Mouse (Mus musculus) ES-E14 (cell line): ENCODE data around the gene Dock6. TPM values are rescaled to one million over a fixed set of nuclear protein-coding genes. Genes with fewer than 3 reads are reported as not detected.
"Not testable (repeated sequence)": the region's sequence is repeated elsewhere in the genome, so short reads cannot be mapped to it uniquely, and the experiment has no call there.

ENCODE experiments used
- DNase-seq: peaks from one replicate; pipeline ENCODE4 v3.0.0-alpha.2; 2013; ENCODE audit warnings: low read depth, low spot score
- H3K27ac ChIP-seq: 2 replicates; pipeline ENCODE4 v1.5.1; 2012; ENCODE audit warnings: low read depth, mild to moderate bottlenecking, low read length, moderate library complexity, mixed read lengths; ENCODE audit not compliant: poor library complexity, insufficient read depth, severe bottlenecking
- H3K36me3 ChIP-seq: 2 replicates; pipeline ENCODE4 v1.6.1; 2012; ENCODE audit warnings: mild to moderate bottlenecking, low read length, moderate library complexity, mixed read lengths; ENCODE audit not compliant: control insufficient read depth, poor library complexity, insufficient read depth, severe bottlenecking
- H3K4me1 ChIP-seq, 2 experiments: fragments of 150-350 bp in 1 of 2; sonication (generic) in 1 of 2; 2 replicates each; pipeline ENCODE4 v1.6.1; 2012; ENCODE audit warnings: low read length in 2 of 2, mild to moderate bottlenecking in 1 of 2, mixed read lengths in 1 of 2; ENCODE audit not compliant: control insufficient read depth in 2 of 2, insufficient read depth in 2 of 2, poor library complexity in 1 of 2
- H3K4me3 ChIP-seq, 2 experiments: fragments of 150-350 bp in 1 of 2; sonication (generic) in 1 of 2; 2 replicates each; pipeline ENCODE4 v1.5.1; 2012; ENCODE audit warnings: low read length in 2 of 2, low read depth in 1 of 2, mild to moderate bottlenecking in 1 of 2, mixed read lengths in 1 of 2; ENCODE audit not compliant: insufficient read depth in 1 of 2, poor library complexity in 1 of 2, severe bottlenecking in 1 of 2
- H3K9ac ChIP-seq: 2 replicates; pipeline ENCODE4 v1.6.1; 2012; ENCODE audit warnings: low read depth, mild to moderate bottlenecking, low read length, mixed read lengths; ENCODE audit not compliant: poor library complexity, insufficient read depth, severe bottlenecking
- H3K9me3 ChIP-seq: fragments of 150-350 bp; sonication (generic); 2 replicates; pipeline ENCODE4 v1.6.1; 2012; ENCODE audit warnings: low read depth, mild to moderate bottlenecking, low read length; ENCODE audit not compliant: control insufficient read depth, insufficient read depth
- CHD2 ChIP-seq: IDR thresholded peaks from 2 replicates; pipeline ENCODE4 v1.6.1; 2014; ENCODE audit warnings: mild to moderate bottlenecking, low read depth, low read length, inconsistent platforms
- HCFC1 ChIP-seq: IDR thresholded peaks from 2 replicates; pipeline ENCODE4 v1.6.1; 2012; ENCODE audit warnings: low read length, inconsistent platforms, borderline replicate concordance; ENCODE audit not compliant: insufficient read depth
- MAFK ChIP-seq: IDR thresholded peaks from 2 replicates; pipeline ENCODE4 v1.6.1; 2014; ENCODE audit warnings: mild to moderate bottlenecking, low read depth, low read length, inconsistent platforms; ENCODE audit not compliant: insufficient read depth
- ZC3H11A ChIP-seq: IDR thresholded peaks from 2 replicates; pipeline ENCODE4 v1.6.1; 2012; ENCODE audit warnings: low read depth, mild to moderate bottlenecking, inconsistent platforms, low read length, borderline replicate concordance
- ZNF384 ChIP-seq: IDR thresholded peaks from 2 replicates; pipeline ENCODE4 v1.6.1; 2012; ENCODE audit warnings: low read depth, low read length, inconsistent platforms
- in situ Hi-C, 2 experiments: fragments of 600-800 bp; cut with MboI; formaldehyde crosslinking; loops; one replicate each; pipeline ENCODE4 v1.15.1; 2025; ENCODE audit warnings: low sequenced_read_pairs in 2 of 2, inconsistent platforms in 1 of 2; ENCODE audit not compliant: unreplicated experiment in 2 of 2
- total RNA-seq: library from RNA; depleted of rRNA; stranded (reverse); fragments of 300-350 nt; gene quantifications from 2 replicates; pipeline ENCODE4 v1.2.3, GENCODE M21; 2012

Gene Dock6
- total RNA-seq, 1 experiment, result 45.4 TPM

DNA sequence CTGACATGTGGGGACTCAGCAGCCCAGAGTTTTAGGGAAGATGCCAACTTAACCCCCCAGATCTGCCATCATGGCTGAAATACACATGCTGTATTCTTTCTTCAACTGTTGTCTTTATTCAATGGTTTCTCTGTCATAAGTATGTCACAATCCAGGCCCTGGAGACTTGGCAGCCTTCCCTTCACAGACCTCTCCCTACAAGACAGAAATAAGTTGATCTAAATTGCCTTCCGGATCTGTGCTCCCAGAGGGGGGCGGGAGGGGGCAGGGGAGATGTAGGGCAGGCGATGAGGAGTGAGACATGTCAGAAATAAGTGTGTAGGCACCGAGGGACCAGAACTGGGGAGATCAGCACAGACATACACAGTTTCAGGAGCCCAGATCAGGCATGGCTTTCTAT is 19.8 kb upstream of the Dock6 start:
- TF ChIP-seq MAFK (no peak), CHD2 (no peak), HCFC1 (no peak), ZNF384 (no peak), ZC3H11A (no peak)
- Histone ChIP-seq H3K9ac (no peak overlapping the region), H3K9me3 (no peaks in the 10 kb centered on the region), H3K4me1 (peaks cover 0 to 3% of the 10 kb centered on the region in 2 experiments; a peak in 1 of 4 replicates), H3K36me3 (no peaks in the 10 kb centered on the region), H3K4me3 (no peak overlapping the region), H3K27ac (no peak overlapping the region)
- in situ Hi-C loops, result no loop called here
- DNase-seq, result no peak

DNA sequence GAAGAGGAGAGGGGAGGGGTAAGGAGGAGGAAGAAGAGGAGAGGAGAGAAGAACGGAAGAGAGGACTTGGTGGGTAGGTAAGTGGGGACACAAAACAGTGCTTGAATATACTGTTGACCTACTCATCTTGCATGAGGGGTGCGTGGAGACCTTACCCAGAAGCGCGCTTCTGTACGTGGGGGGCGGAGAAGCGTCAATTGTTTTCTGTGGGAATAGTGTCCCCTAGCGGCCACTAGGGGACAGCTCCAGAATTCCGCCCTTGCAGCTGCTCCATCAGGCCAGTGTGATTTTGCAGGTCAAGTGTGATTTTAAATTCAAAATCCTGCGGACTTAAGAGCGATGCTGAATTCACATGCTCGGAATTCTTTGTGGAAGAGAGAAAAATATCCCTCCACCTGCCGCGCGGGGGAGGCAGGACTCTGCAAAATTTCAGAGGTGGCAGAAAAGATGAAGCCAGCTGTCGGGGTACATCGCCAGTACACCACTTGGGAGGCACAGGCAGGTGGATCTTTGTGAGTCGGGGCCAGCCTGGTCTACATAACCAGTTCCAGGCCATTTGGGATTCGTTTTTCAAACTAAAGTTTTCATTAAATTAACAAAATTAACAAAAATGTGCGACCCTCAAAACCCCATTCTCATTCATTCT is 18.6 kb upstream of the Dock6 start:
- Histone ChIP-seq H3K4me1 (peaks cover 0 to 11% of the 10 kb centered on the region in 2 experiments; a peak in 2 of 4 replicates), H3K36me3 (no peaks in the 10 kb centered on the region), H3K4me3 (no peak overlapping the region; a peak in 1 of 4 replicates), H3K27ac (no peak overlapping the region), H3K9ac (no peak overlapping the region), H3K9me3 (no peaks in the 10 kb centered on the region)
- no peak for DNase-seq
- TF ChIP-seq CHD2, result no peak
- TF ChIP-seq ZC3H11A, result peak; percentile 69; the same call in 1 of the 2 replicates
- in situ Hi-C loops, result no loop called here

GRCm38 (mm10) chr9:21869290-21869689 is 16.9 kb upstream of the Dock6 start:
- H3K9ac ChIP-seq, H3K36me3 ChIP-seq, H3K9me3 ChIP-seq, H3K4me3 ChIP-seq, in situ Hi-C loops, H3K27ac ChIP-seq, DNase-seq: not testable (repeated sequence)
- H3K4me1 ChIP-seq, result peaks cover 0 to 17% of the 10 kb centered on the region in 2 experiments; a peak in 2 of 4 replicates

- no peak for DNase-seq
- Histone ChIP-seq H3K9me3 (no peaks in the 10 kb centered on the region), H3K4me3 (no peak overlapping the region), H3K4me1 (peaks cover 0 to 23% of the 10 kb centered on the region in 2 experiments; a peak in 2 of 4 replicates), H3K9ac (0 out of 2 replicates have a peak overlapping the region, but pooled peaks have one; percentile 22), H3K27ac (no peak overlapping the region), H3K36me3 (no peaks in the 10 kb centered on the region)
- TF ChIP-seq HCFC1 (no peak), MAFK (no peak), CHD2 (no peak), ZNF384 (no peak), ZC3H11A (no peak)
- in situ Hi-C loops, result no loop called here
Measured at GRCm38 (mm10) chr9:21867726-21868125, 15.3 kb upstream of the Dock6 start.

- Histone ChIP-seq H3K9ac (peak overlapping the region; percentile 23; the same call in 1 of the 2 replicates), H3K4me1 (peaks cover 0 to 24% of the 10 kb centered on the region in 2 experiments; a peak in 2 of 4 replicates), H3K36me3 (no peaks in the 10 kb centered on the region), H3K4me3 (no peak overlapping the region), H3K27ac (0 out of 2 replicates have a peak overlapping the region, but pooled peaks have one; percentile 35), H3K9me3 (no peaks in the 10 kb centered on the region)
- DNase-seq, result no peak
- in situ Hi-C loops, result no loop called here
- TF ChIP-seq HCFC1 (no peak), ZC3H11A (no peak), MAFK (no peak), CHD2 (no peak), ZNF384 (no peak)
Measured at GRCm38 (mm10) chr9:21866641-21867040, 14.2 kb upstream of the Dock6 start.
